Mouse (Mus musculus): ENCODE results near the gene Gnb3. TPM values are rescaled to one million over a fixed set of nuclear protein-coding genes. Genes with fewer than 3 reads are reported as not detected.

The Gnb3 gene
- polyA plus RNA-seq, 1 experiment from 2014 or later = 0.09 TPM

- no peak for TF ChIP-seq CTCF (IDR thresholded peaks at IDR 0.05)
- ATAC-seq = no peak
- DNase-seq (ENCODE audit: low read depth, low spot score) = no peak
- ChIA-PET CTCF (no interaction called here), POLR2A (interaction anchor here (0.6 kb wide), 1 partner anchor 9 kb away, joined by 3 read pairs; no protein-coding TSS in a partner anchor)
- in situ Hi-C loops (cut with MboI; ENCODE audit: low pct_unique_long_range_greater_than_20kb) = no loop called here
- no peaks in the 10 kb centered on the region for H3K27me3 ChIP-seq
Measured at GRCm38 (mm10) chr6:124817971-124818370, 22.1 kb downstream of the Gnb3 start.

- DNase-seq (ENCODE audit: low read depth, low spot score) = no peak
- CTCF ChIA-PET = no interaction called here
- TF ChIP-seq CTCF (IDR thresholded peaks at IDR 0.05) = no peak
- H3K27me3 ChIP-seq = no peaks in the 10 kb centered on the region
- in situ Hi-C loops (cut with MboI; ENCODE audit: low pct_unique_long_range_greater_than_20kb) = no loop called here
- POLR2A ChIA-PET = no interaction called here
- no peak for ATAC-seq
Measured at GRCm38 (mm10) chr6:124817563-124817962, 22.5 kb downstream of the Gnb3 start.

GRCm38 (mm10) chr6:124817125-124817524 is 22.9 kb downstream of the Gnb3 start:
- no peaks in the 10 kb centered on the region for H3K27me3 ChIP-seq
- ChIA-PET POLR2A (no interaction called here), CTCF (interaction anchor here (0.9 kb wide), 1 partner anchor 10 kb away, joined by 3 read pairs; no protein-coding TSS in a partner anchor)
- DNase-seq (ENCODE audit: low read depth, low spot score) = no peak
- no peak for ATAC-seq
- in situ Hi-C loops (cut with MboI; ENCODE audit: low pct_unique_long_range_greater_than_20kb) = no loop called here
- TF ChIP-seq CTCF (IDR thresholded peaks at IDR 0.05) = no peak

GRCm38 (mm10) chr6:124816611-124817010 is 23.5 kb downstream of the Gnb3 start:
- TF ChIP-seq CTCF (IDR thresholded peaks at IDR 0.05) = no peak
- ATAC-seq (no peak), DNase-seq (ENCODE audit: low read depth, low spot score) (no peak)
- in situ Hi-C loops (cut with MboI; ENCODE audit: low pct_unique_long_range_greater_than_20kb) = no loop called here
- no peaks in the 10 kb centered on the region for H3K27me3 ChIP-seq
- POLR2A ChIA-PET = no interaction called here
- CTCF ChIA-PET = interaction anchor here (0.9 kb wide), 1 partner anchor 10 kb away, joined by 3 read pairs; no protein-coding TSS in a partner anchor

- no peak for TF ChIP-seq CTCF (IDR thresholded peaks at IDR 0.05)
- in situ Hi-C loops (cut with MboI; ENCODE audit: low pct_unique_long_range_greater_than_20kb) = no loop called here
- DNase-seq (ENCODE audit: low read depth, low spot score) (no peak), ATAC-seq (no peak)
- H3K27me3 ChIP-seq = no peaks in the 10 kb centered on the region
- ChIA-PET CTCF (no interaction called here), POLR2A (interaction anchor here (0.6 to 1.2 kb wide), 3 partner anchors 9 to 183 kb away, joined by 3 to 4 read pairs (median 3); no protein-coding TSS in a partner anchor)
Measured at GRCm38 (mm10) chr6:124814858-124815774, 25.0 kb downstream of the Gnb3 start.

- DNase-seq (ENCODE audit: low read depth, low spot score) (no peak), ATAC-seq (no peak)
- POLR2A ChIA-PET = interaction anchor here (0.6 to 1.2 kb wide), 3 partner anchors 10 to 184 kb away, joined by 3 to 4 read pairs (median 3); no protein-coding TSS in a partner anchor
- CTCF ChIA-PET = no interaction called here
- TF ChIP-seq CTCF (IDR thresholded peaks at IDR 0.05) = no peak
- in situ Hi-C loops (cut with MboI; ENCODE audit: low pct_unique_long_range_greater_than_20kb) = no loop called here
- H3K27me3 ChIP-seq = no peaks in the 10 kb centered on the region
Measured at GRCm38 (mm10) chr6:124814448-124814847, 25.6 kb downstream of the Gnb3 start.

- POLR2A ChIA-PET = interaction anchor here (0.6 to 6.4 kb wide), 5 partner anchors 8 to 157 kb away, joined by 3 to 27 read pairs (median 4); partner anchors contain the start of genes Cdca3 and Usp5
- in situ Hi-C loops (cut with MboI; ENCODE audit: low pct_unique_long_range_greater_than_20kb) = no loop called here
- peak; percentile 70 for ATAC-seq
- DNase-seq (ENCODE audit: low read depth, low spot score) = no peak
- CTCF ChIA-PET = interaction anchor here (0.9 kb wide), 1 partner anchor 8 kb away, joined by 3 read pairs; no protein-coding TSS in a partner anchor
- no peak for TF ChIP-seq CTCF (IDR thresholded peaks at IDR 0.05)
- H3K27me3 ChIP-seq = no peaks in the 10 kb centered on the region
Measured at GRCm38 (mm10) chr6:124813933-124814332, 26.1 kb downstream of the Gnb3 start, which contains the start of gene Tpi1. TSS of gene Tpi1 (minus strand) at chr6:124814296.

GRCm38 (mm10) chr6:124813496-124813895 is 26.6 kb downstream of the Gnb3 start:
- H3K27me3 ChIP-seq = no peaks in the 10 kb centered on the region
- CTCF ChIA-PET = interaction anchor here (0.9 kb wide), 1 partner anchor 9 kb away, joined by 3 read pairs; no protein-coding TSS in a partner anchor
- in situ Hi-C loops (cut with MboI; ENCODE audit: low pct_unique_long_range_greater_than_20kb) = no loop called here
- POLR2A ChIA-PET = interaction anchor here (0.6 to 6.4 kb wide), 5 partner anchors 8 to 157 kb away, joined by 3 to 27 read pairs (median 4); partner anchors contain the start of genes Cdca3 and Usp5
- ATAC-seq (no peak), DNase-seq (ENCODE audit: low read depth, low spot score) (no peak)
- TF ChIP-seq CTCF (IDR thresholded peaks at IDR 0.05) = no peak

- ATAC-seq (no peak), DNase-seq (ENCODE audit: low read depth, low spot score) (no peak)
- ChIA-PET CTCF (no interaction called here), POLR2A (interaction anchor here (1.3 to 6.4 kb wide), 3 partner anchors 11 to 117 kb away, joined by 3 to 27 read pairs (median 6); partner anchors contain the start of genes Cdca3 and Usp5)
- in situ Hi-C loops (cut with MboI; ENCODE audit: low pct_unique_long_range_greater_than_20kb) = no loop called here
- no peaks in the 10 kb centered on the region for H3K27me3 ChIP-seq
- TF ChIP-seq CTCF (IDR thresholded peaks at IDR 0.05) = no peak
Measured at GRCm38 (mm10) chr6:124812848-124813247, 27.2 kb downstream of the Gnb3 start.

- no peaks in the 10 kb centered on the region for H3K27me3 ChIP-seq
- DNase-seq (ENCODE audit: low read depth, low spot score) = no peak
- POLR2A ChIA-PET = interaction anchor here (1.3 to 6.4 kb wide), 7 partner anchors 10 to 123 kb away, joined by 3 to 27 read pairs (median 3); partner anchors contain the start of genes Cdca3 and Usp5
- in situ Hi-C loops (cut with MboI; ENCODE audit: low pct_unique_long_range_greater_than_20kb) = no loop called here
- no peak for TF ChIP-seq CTCF (IDR thresholded peaks at IDR 0.05)
- no peak for ATAC-seq
- CTCF ChIA-PET = interaction anchor here (0.6 to 1.4 kb wide), 2 partner anchors 16 to 19 kb away, joined by 3 to 5 read pairs; no protein-coding TSS in a partner anchor
Measured at GRCm38 (mm10) chr6:124811701-124812560, 28.1 kb downstream of the Gnb3 start.

All from Patski (cell line).